Mouse (Mus musculus): ENCODE measurements around the gene Prlr.

Gene Prlr

DNA sequence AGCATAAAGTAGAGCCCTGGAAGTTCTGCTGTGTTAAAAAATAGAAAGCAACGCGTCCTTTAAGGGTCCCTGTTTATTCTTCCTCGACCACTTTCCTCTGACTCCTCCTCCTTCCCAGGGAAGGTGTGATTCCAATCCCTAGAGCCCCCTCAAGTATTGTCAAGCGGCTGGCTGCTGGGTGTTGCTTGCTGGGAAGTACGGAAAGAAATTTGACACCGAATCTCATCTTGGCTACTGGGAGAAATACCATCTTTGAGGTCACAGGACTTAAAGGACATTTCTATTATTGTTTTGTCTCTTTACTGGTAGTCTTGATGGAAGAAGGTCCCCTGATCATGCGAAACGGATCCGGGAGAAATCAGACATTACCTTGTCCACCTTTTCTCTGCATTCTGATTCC lies at the start of gene Prlr:
Gene Prlr (plus strand): TSS at position 156 of the 400 bp plus-strand sequence.
- TF ChIP-seq CTCF (conservative IDR thresholded peaks at IDR 0.05; ENCODE audit: low read length) (no peak), NANOG (IDR thresholded peaks at IDR 0.05; ENCODE audit: borderline replicate concordance, low read length) (no peak), POU5F1 (IDR thresholded peaks at IDR 0.05; ENCODE audit: borderline replicate concordance, low read length) (no peak)

DNA sequence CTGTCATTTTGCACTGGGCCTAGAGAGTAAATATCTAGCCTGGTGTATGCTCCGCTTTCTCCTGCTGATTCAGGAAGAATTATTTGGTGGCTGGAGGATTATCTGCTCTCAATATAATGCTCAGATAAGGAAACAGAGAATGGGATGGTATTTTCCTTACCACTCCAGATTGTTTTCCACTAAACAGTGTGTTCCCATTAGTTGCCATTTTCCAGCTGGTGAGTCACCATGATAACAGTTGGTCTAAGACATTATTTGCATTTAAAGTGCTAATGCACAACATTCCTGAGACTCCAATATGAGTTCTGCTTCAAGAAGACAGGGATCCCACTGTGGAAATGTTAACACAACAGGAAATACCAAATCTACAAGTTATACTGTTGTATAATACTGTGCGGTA lies 43.3 kb upstream of the Prlr start:
- Histone ChIP-seq H3K4me3 (replicated peaks; ENCODE audit: low read length) (no peak overlapping the region), H3K9me3 (ENCODE audit: low read length) (no peaks in the 10 kb centered on the region), H3K4me1 (replicated peaks; ENCODE audit: low read depth, low read length) (no peaks in the 10 kb centered on the region), H3K36me3 (ENCODE audit: insufficient read depth, low read length) (no peaks in the 10 kb centered on the region), H3K27me3 (ENCODE audit: insufficient read depth, low read length) (no peaks in the 10 kb centered on the region)
- TF ChIP-seq POU5F1 (IDR thresholded peaks at IDR 0.05; ENCODE audit: borderline replicate concordance, low read length): no peak
- no peak for TF ChIP-seq NANOG (IDR thresholded peaks at IDR 0.05; ENCODE audit: borderline replicate concordance, low read length)

More for the DNA sequence above, at the start of gene Prlr:
- H3K4me1 ChIP-seq (replicated peaks; ENCODE audit: low read depth, low read length): peaks cover 31% of the 10 kb centered on the region
- H3K36me3 ChIP-seq (ENCODE audit: insufficient read depth, low read length): no peaks in the 10 kb centered on the region
- peak within 1 kb of the TSS; percentile 74 for H3K4me3 ChIP-seq (replicated peaks; ENCODE audit: low read length)
- H3K27me3 ChIP-seq (ENCODE audit: insufficient read depth, low read length): peaks cover 28% of the 10 kb centered on the region
- H3K9me3 ChIP-seq (ENCODE audit: low read length): peaks cover 2% of the 10 kb centered on the region; the same call in 1 of the 2 replicates

DNA sequence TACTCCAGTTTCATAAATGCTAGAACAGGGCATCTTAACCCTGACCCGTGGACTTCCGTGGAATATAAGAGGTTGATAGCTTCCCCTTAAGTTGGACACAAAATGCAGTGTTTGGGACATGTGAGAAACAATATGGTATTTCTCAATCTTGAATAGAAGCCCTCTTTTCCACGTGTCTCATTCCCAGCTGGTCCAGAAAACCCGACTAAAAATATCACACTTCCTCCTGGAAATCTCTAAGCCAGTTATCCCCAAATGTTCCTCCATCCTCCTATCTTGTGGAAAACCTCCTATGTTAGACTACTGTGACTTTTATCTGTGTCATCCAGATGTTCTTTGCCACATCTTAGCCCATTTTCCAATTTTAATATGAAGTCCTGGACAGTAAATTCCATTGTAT lies 42.1 kb upstream of the Prlr start:
- Histone ChIP-seq H3K4me3 (replicated peaks; ENCODE audit: low read length) (no peak overlapping the region), H3K27me3 (ENCODE audit: insufficient read depth, low read length) (no peaks in the 10 kb centered on the region), H3K36me3 (ENCODE audit: insufficient read depth, low read length) (no peaks in the 10 kb centered on the region), H3K4me1 (replicated peaks; ENCODE audit: low read depth, low read length) (no peaks in the 10 kb centered on the region), H3K9me3 (ENCODE audit: low read length) (no peaks in the 10 kb centered on the region)
- TF ChIP-seq NANOG (IDR thresholded peaks at IDR 0.05; ENCODE audit: borderline replicate concordance, low read length): no peak
- no peak for TF ChIP-seq CTCF (conservative IDR thresholded peaks at IDR 0.05; ENCODE audit: low read length)
- no peak for TF ChIP-seq POU5F1 (IDR thresholded peaks at IDR 0.05; ENCODE audit: borderline replicate concordance, low read length)

DNA sequence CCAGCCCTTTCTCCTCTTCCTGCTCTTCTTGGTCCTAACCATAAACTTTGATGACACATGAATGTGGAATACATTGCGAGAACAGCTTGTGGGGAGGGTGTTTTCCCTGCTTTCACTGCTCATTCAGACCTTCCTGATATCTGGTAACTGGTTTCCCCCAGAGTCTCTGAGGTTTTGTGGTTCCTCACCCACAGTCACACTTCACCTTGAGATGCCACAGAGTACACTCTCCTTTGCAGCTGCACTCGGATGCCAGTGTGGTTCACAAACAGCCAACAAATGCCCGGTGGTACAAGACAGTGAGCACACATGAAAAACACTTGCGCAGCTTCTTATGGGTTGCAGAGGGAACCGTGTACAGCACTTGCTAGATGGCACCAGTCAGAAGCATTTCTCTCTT lies 32.5 kb upstream of the Prlr start:
- no peaks in the 10 kb centered on the region; the same call in 1 of the 2 replicates for H3K4me1 ChIP-seq (replicated peaks; ENCODE audit: low read depth, low read length)
- no peaks in the 10 kb centered on the region for H3K9me3 ChIP-seq (ENCODE audit: low read length)
- no peaks in the 10 kb centered on the region for H3K27me3 ChIP-seq (ENCODE audit: insufficient read depth, low read length)
- no peak overlapping the region for H3K4me3 ChIP-seq (replicated peaks; ENCODE audit: low read length)
- no peaks in the 10 kb centered on the region for H3K36me3 ChIP-seq (ENCODE audit: insufficient read depth, low read length)
- TF ChIP-seq POU5F1 (IDR thresholded peaks at IDR 0.05; ENCODE audit: borderline replicate concordance, low read length) (no peak), CTCF (conservative IDR thresholded peaks at IDR 0.05; ENCODE audit: low read length) (no peak), NANOG (IDR thresholded peaks at IDR 0.05; ENCODE audit: borderline replicate concordance, low read length) (no peak)

DNA sequence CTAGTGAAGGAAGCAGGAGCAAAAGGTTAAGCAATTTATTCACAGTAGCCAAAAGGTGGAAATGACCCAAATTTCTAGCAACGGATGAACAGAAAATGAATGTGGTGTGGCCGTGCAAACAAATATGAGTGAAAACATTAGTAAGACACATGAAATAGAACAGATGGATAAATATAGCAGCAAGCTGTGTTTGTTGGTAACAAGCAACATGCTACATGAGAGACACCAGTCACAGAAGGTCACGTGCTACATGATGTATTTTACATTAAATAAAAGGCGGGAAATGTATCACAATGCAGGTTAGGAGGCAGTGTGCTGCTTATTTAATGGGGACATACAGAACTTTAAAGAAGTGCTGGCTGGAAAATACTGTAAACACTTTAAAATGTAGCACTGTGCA lies 28.8 kb upstream of the Prlr start:
- Histone ChIP-seq H3K4me3 (replicated peaks; ENCODE audit: low read length) (no peak overlapping the region), H3K9me3 (ENCODE audit: low read length) (no peaks in the 10 kb centered on the region)
- TF ChIP-seq POU5F1 (IDR thresholded peaks at IDR 0.05; ENCODE audit: borderline replicate concordance, low read length) (no peak), CTCF (conservative IDR thresholded peaks at IDR 0.05; ENCODE audit: low read length) (no peak), NANOG (IDR thresholded peaks at IDR 0.05; ENCODE audit: borderline replicate concordance, low read length) (no peak)

DNA sequence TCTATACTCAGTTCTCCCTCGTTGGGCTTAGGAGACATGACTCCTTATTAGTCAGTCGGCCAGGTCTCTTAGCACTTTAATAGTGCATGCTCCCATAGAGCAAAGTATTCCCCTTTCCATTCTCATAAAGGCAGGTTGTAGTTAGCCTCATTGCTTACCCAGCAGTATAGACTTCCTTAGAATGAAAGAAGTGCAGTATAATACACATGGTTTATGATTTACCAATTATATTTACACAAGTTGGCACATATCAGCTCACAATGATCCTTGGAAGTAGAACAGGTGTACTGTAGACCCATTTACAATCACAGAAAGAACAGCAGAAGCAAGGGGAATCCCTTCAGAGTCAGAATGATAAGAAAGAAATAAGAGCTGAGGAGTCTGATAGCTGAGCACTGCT lies 16.4 kb upstream of the Prlr start:
- Histone ChIP-seq H3K36me3 (ENCODE audit: insufficient read depth, low read length) (no peaks in the 10 kb centered on the region), H3K27me3 (ENCODE audit: insufficient read depth, low read length) (no peaks in the 10 kb centered on the region), H3K4me1 (replicated peaks; ENCODE audit: low read depth, low read length) (no peaks in the 10 kb centered on the region), H3K9me3 (ENCODE audit: low read length) (peaks cover 21% of the 10 kb centered on the region), H3K4me3 (replicated peaks; ENCODE audit: low read length) (no peak overlapping the region)
- TF ChIP-seq POU5F1 (IDR thresholded peaks at IDR 0.05; ENCODE audit: borderline replicate concordance, low read length): no peak
- no peak for TF ChIP-seq NANOG (IDR thresholded peaks at IDR 0.05; ENCODE audit: borderline replicate concordance, low read length)
- TF ChIP-seq CTCF (conservative IDR thresholded peaks at IDR 0.05; ENCODE audit: low read length): no peak

More for the DNA sequence above, 28.8 kb upstream of the Prlr start:
- no peaks in the 10 kb centered on the region; the same call in 1 of the 2 replicates for H3K4me1 ChIP-seq (replicated peaks; ENCODE audit: low read depth, low read length)
- H3K36me3 ChIP-seq (ENCODE audit: insufficient read depth, low read length): no peaks in the 10 kb centered on the region
- no peaks in the 10 kb centered on the region for H3K27me3 ChIP-seq (ENCODE audit: insufficient read depth, low read length)

DNA sequence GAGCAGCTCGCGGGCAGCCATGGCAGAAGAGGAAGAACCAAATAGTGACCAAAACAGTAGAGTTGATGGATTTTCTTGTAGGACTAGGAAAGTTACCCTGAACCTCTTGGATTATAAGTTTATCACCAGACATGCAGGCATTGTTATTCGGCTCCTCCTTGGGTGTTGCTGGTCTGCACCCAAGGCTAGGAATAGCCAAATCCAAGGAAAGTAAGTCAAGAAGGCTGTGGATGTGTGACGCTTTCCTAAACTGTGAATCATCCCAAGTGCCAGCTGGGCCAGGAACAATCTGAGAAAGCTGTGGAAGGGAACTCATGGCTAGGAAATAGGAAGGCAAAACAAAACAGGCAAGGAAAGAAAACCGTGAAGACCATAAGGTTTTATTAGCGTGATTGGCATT lies 2.0 kb upstream of the Prlr start:
- Histone ChIP-seq H3K9me3 (ENCODE audit: low read length) (peaks cover 2% of the 10 kb centered on the region; the same call in 1 of the 2 replicates), H3K27me3 (ENCODE audit: insufficient read depth, low read length) (peaks cover 28% of the 10 kb centered on the region), H3K4me1 (replicated peaks; ENCODE audit: low read depth, low read length) (peaks cover 31% of the 10 kb centered on the region), H3K36me3 (ENCODE audit: insufficient read depth, low read length) (no peaks in the 10 kb centered on the region), H3K4me3 (replicated peaks; ENCODE audit: low read length) (no peak overlapping the region)
- TF ChIP-seq NANOG (IDR thresholded peaks at IDR 0.05; ENCODE audit: borderline replicate concordance, low read length) (no peak), POU5F1 (IDR thresholded peaks at IDR 0.05; ENCODE audit: borderline replicate concordance, low read length) (no peak), CTCF (conservative IDR thresholded peaks at IDR 0.05; ENCODE audit: low read length) (no peak)

DNA sequence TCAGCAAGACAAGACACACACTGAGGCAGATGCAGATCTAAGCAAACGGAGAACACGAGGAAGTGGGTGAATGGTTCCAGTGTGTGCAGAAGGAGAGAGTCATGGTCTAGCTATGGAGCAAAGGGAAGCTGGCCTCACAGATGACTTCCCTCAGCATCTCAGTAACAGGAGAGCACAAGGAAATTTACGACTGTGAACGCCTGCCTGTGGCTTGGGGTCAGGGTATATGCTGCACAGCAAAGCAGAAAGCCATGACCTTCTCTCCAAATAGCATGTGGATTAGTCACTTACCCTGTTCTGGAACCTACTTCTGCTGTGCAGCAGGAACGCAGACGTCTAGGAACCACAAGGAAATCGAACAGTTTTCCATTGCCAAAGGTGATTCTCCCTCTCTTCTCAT lies 1.4 kb upstream of the Prlr start:
- Histone ChIP-seq H3K27me3 (ENCODE audit: insufficient read depth, low read length) (peaks cover 28% of the 10 kb centered on the region), H3K4me3 (replicated peaks; ENCODE audit: low read length) (no peak overlapping the region), H3K36me3 (ENCODE audit: insufficient read depth, low read length) (no peaks in the 10 kb centered on the region), H3K9me3 (ENCODE audit: low read length) (peaks cover 2% of the 10 kb centered on the region; the same call in 1 of the 2 replicates), H3K4me1 (replicated peaks; ENCODE audit: low read depth, low read length) (peaks cover 31% of the 10 kb centered on the region)
- no peak for TF ChIP-seq CTCF (conservative IDR thresholded peaks at IDR 0.05; ENCODE audit: low read length)
- TF ChIP-seq NANOG (IDR thresholded peaks at IDR 0.05; ENCODE audit: borderline replicate concordance, low read length): no peak
- no peak for TF ChIP-seq POU5F1 (IDR thresholded peaks at IDR 0.05; ENCODE audit: borderline replicate concordance, low read length)

DNA sequence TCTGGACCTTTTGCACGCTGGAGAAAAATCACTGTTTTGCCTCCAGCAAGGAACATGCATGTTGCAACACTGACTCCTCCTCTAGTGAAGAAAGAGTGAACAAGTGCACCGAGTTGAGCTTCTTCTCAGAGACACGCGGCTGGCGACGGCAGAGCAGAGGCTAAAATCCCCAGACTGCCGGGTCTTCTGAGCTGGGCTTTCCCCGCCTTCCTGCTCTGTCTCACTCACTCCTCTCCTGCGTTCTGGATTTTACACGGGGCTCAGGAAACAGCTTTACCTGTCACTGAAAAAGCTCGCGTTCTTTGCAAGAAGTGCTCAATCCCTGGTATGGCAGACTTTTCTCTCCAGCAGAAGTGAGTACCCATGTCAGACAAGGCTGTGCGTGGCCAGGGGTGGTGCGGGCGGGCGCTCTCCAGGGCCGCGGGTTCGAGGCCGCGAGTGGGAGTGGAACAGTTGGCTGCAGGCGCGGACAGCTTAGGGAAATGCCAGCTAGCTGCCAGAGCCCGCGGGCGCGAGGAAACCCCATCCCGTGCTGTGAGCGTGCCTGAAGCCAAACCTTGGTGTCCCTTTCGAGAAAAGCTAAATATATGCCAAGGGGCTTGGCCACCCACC lies 587 bp downstream of the Prlr start:
- Histone ChIP-seq H3K36me3 (ENCODE audit: insufficient read depth, low read length) (no peaks in the 10 kb centered on the region), H3K4me1 (replicated peaks; ENCODE audit: low read depth, low read length) (peaks cover 31% of the 10 kb centered on the region), H3K9me3 (ENCODE audit: low read length) (peaks cover 2% of the 10 kb centered on the region; the same call in 1 of the 2 replicates), H3K4me3 (replicated peaks; ENCODE audit: low read length) (peak overlapping the region; percentile 74), H3K27me3 (ENCODE audit: insufficient read depth, low read length) (peaks cover 28% of the 10 kb centered on the region)
- no peak for TF ChIP-seq CTCF (conservative IDR thresholded peaks at IDR 0.05; ENCODE audit: low read length)
- TF ChIP-seq POU5F1 (IDR thresholded peaks at IDR 0.05; ENCODE audit: borderline replicate concordance, low read length): no peak
- TF ChIP-seq NANOG (IDR thresholded peaks at IDR 0.05; ENCODE audit: borderline replicate concordance, low read length): no peak
